Mouse (Mus musculus) cerebellum, adult 2 months (tissue): ENCODE measurements around the gene Casp14.

Source experiments
- CTCF ChIP-seq: fragments of 200-500 bp; IDR thresholded peaks from 2 replicates; pipeline ENCODE4 v1.5.1; 2011; ENCODE audit warnings: low read depth, mild to moderate bottlenecking, control low read depth, low read length, moderate library complexity, borderline replicate concordance; ENCODE audit not compliant: insufficient read depth
- POLR2A ChIP-seq: fragments of 200-500 bp; IDR thresholded peaks from 2 replicates; pipeline ENCODE4 v1.6.1; 2011; ENCODE audit warnings: low read length, control low read depth, borderline replicate concordance; ENCODE audit not compliant: insufficient read depth

DNA sequence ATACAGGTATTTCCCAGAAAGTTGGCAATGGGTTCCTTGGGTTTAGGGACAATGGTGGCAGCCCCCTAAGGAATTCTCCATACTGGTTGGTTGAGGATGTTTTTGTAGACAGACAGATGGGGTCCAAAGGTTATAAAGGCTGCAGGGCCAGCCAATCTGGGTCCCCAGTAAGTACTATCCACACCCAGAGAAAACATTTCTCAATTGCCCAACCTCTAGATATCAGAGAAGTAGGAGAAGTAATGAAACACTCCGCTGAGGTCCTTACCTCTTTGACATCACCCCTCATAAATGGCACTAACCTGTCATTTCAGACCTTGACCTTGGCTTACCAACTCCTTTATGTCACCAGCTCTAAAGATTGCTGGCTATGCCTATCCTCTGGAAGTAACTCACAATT, 53.5 kb downstream of the Casp14 start:
- TF ChIP-seq POLR2A (no peak), CTCF (no peak)
